Mouse (Mus musculus) small intestine, adult 2 months (tissue): Measurements from ENCODE around the gene Manbal.

Experiments used
- CTCF ChIP-seq: fragments of 200-500 bp; IDR thresholded peaks from 2 replicates; pipeline ENCODE4 v1.5.1; 2012; ENCODE audit warnings: low read depth, mild to moderate bottlenecking, control low read depth, inconsistent platforms, low read length, moderate library complexity, mixed read lengths; ENCODE audit not compliant: insufficient replicate concordance, insufficient read length; ENCODE audit errors: extremely low read depth
- POLR2A ChIP-seq: fragments of 200-500 bp; IDR thresholded peaks from 2 replicates; pipeline ENCODE4 v1.6.1; 2012; ENCODE audit warnings: low read depth, mild to moderate bottlenecking, control low read depth, inconsistent platforms, low read length, moderate library complexity

DNA sequence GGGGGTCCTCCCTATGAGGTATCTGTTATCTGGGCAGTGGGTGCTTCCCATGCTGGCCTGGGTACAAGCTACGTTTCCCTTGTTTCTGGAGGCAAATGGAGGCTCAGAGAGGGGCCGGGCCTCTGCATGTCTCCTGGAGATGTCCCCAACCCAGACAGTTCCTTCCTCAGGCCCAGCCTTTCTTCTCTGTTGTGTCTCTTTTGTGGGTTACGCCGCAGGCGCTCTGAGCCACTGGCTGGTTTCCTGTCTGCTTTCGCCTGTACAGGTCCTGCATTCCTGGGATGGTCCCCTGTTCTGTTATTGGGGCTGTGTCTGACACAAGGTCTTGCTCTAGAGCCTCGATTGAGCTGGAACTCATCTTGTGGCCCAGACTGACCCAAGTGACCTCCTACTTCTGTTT is 62.3 kb downstream of the Manbal start:
- TF ChIP-seq POLR2A (no peak), CTCF (no peak)
